Mouse (Mus musculus): Measurements from ENCODE around the gene Mmel1.

GRCm38 (mm10) chr4:154895549-154895948, 26.2 kb downstream of the Mmel1 start:
- TF ChIP-seq USF1 (IDR thresholded peaks at IDR 0.05; ENCODE audit: low read depth), result no peak
- TF ChIP-seq E2F4 (IDR thresholded peaks at IDR 0.05; ENCODE audit: insufficient read depth), result no peak
- no peak for TF ChIP-seq POLR2A (IDR thresholded peaks at IDR 0.05; ENCODE audit: insufficient read length, low read depth)
- TF ChIP-seq MYOG (IDR thresholded peaks at IDR 0.05; ENCODE audit: control insufficient read depth in 1 of 3, insufficient read depth in 1 of 3, insufficient read length in 2 of 3, low read depth in 2 of 3), result no peak
- TF ChIP-seq MYOD1 (IDR thresholded peaks at IDR 0.05; ENCODE audit: control insufficient read depth in 1 of 3, insufficient read length in 2 of 3, low read depth in 2 of 3), result no peak
- TF ChIP-seq POLR2AphosphoS2 (IDR thresholded peaks at IDR 0.05; ENCODE audit: insufficient read length, low read depth), result no peak
- TF ChIP-seq MAX (IDR thresholded peaks at IDR 0.05; ENCODE audit: low read depth), result no peak
- TF ChIP-seq CEBPB (IDR thresholded peaks at IDR 0.05; ENCODE audit: insufficient read depth, poor library complexity, severe bottlenecking), result no peak
- no peak for TF ChIP-seq TCF12 (IDR thresholded peaks at IDR 0.05; ENCODE audit: insufficient read depth, poor library complexity, severe bottlenecking)
